Mouse (Mus musculus): ENCODE measurements around the gene Rasl11a.

DNA sequence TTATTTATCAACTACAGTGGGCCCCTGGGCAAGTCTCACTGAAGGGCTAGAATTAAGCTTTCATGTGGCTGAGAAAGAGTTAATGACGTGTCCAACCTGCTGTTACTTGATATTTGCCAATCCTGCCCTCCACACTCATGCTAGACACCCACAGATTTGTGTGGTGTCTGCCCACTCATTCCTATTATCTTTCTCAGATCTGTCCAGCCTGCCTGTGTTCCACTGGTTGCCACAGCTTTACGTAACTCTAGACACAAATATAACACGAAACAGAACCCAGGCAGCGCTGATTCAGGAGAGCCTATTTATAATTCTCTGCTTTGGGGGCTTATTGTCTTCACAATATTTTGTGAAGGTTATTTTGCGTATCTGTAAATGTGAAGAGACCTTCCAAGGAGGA lies 3.6 kb upstream of the Rasl11a start:
- TF ChIP-seq CTCF (IDR thresholded peaks at IDR 0.05; ENCODE audit: low read depth, low read length) (no peak), POLR2A (IDR thresholded peaks at IDR 0.05; ENCODE audit: borderline replicate concordance, low read depth, low read length) (no peak)

Data from bone marrow macrophage, adult 2 months (primary cell).